Mouse (Mus musculus): ENCODE data around the gene Gm13285.
"Not testable (repeated sequence)": the region's sequence is repeated elsewhere in the genome, so short reads cannot be mapped to it uniquely, and the experiment has no call there.

- not testable (repeated sequence) for TF ChIP-seq POLR2A (IDR thresholded peaks at IDR 0.05; ENCODE audit: low read depth, low read length); CTCF (IDR thresholded peaks at IDR 0.05; ENCODE audit: borderline replicate concordance, insufficient read depth, low read length)
Measured at GRCm38 (mm10) chr4:88776622-88777021, 22.8 kb upstream of the Gm13285 start, which contains the start of gene Gm13289.

All from embryonic fibroblast, embryonic 13.5 days (primary cell).